Mouse (Mus musculus): ENCODE measurements around the gene Adgrb2.

GRCm38 (mm10) chr4:130022952-130023351 lies 38.3 kb downstream of the Adgrb2 start:
- TF ChIP-seq POLR2A (IDR thresholded peaks at IDR 0.05; ENCODE audit: insufficient read length, low read depth): no peak
- TF ChIP-seq USF1 (IDR thresholded peaks at IDR 0.05; ENCODE audit: low read depth): no peak
- no peak for TF ChIP-seq E2F4 (IDR thresholded peaks at IDR 0.05; ENCODE audit: insufficient read depth)
- TF ChIP-seq MYOG (IDR thresholded peaks at IDR 0.05; ENCODE audit: control insufficient read depth in 1 of 3, insufficient read depth in 1 of 3, insufficient read length in 2 of 3, low read depth in 2 of 3): no peak
- TF ChIP-seq CEBPB (IDR thresholded peaks at IDR 0.05; ENCODE audit: insufficient read depth, poor library complexity, severe bottlenecking): no peak
- no peak for TF ChIP-seq MAX (IDR thresholded peaks at IDR 0.05; ENCODE audit: low read depth)
- TF ChIP-seq TCF12 (IDR thresholded peaks at IDR 0.05; ENCODE audit: insufficient read depth, poor library complexity, severe bottlenecking): no peak
- no peak for TF ChIP-seq POLR2AphosphoS2 (IDR thresholded peaks at IDR 0.05; ENCODE audit: insufficient read length, low read depth)
- TF ChIP-seq REST (IDR thresholded peaks at IDR 0.05; ENCODE audit: insufficient read depth, insufficient read length): no peak
